Mouse (Mus musculus) MEL-GATA-1-ER (cell line): Measurements from ENCODE around the gene Ppp2r1b.

Experiments
- DNase-seq: peaks from one replicate; pipeline ENCODE4 v3.0.0-alpha.2; 2012; ENCODE audit warnings: low read depth; ENCODE audit errors: extremely low read depth

The Ppp2r1b gene

DNA sequence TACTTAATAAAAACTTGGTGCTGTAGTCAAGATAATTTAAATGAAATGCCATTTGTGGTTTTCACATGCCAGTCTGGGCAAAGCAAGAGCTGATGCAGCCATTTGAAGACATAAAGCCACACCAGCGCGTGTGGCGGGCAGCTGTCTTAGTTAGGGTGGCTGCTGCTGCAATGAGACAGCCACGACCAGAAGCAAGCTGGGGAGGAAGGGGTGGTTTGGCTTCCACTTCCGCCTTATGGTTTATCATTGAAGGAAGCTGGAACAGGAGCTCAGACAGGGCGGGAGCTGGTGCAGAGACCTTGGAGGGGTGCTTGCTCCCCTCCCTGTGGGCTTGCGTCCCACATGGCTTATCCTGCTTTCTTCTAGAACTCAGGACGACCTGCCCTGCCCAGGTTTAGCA, 20.7 kb downstream of the Ppp2r1b start:
- DNase-seq: no peak

DNA sequence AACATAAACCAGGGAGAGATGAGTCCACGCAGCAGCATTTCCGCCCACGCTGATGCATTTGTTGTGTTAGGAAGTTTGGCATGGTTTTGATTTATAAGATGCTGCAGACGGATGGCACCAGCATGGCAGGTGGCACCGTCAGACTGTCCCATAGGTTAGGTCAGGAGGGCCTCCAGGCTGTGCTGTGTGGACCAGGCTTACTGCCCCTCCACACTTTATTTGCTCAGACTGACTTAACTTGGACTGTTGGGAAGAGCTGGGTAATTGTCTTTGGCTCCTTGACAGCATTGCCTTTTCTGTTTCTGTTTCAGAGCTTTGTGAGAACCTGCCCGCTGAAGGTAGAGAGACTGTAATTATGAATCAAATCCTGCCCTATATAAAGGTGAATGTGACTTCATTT, 21.9 kb downstream of the Ppp2r1b start:
- no peak for DNase-seq

DNA sequence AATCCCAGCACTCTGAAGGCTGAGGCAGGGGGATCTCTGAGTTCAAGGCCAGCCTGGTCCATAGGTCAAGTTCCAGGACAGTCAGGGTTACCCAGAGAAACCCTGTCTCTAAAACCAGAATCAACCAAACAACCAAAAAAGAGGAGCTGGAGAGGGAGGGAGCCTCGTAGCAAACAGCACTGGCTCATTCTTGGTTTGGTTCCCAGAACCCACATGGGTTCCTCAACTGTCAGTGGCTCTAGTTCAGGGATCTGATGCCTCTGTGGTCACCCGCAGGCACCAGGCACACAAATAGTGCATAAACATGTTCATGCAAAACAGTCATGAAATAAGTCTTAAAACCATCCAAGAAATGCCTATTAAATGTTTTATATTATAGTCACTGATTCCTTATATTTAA, 23.1 kb downstream of the Ppp2r1b start:
- DNase-seq: no peak

DNA sequence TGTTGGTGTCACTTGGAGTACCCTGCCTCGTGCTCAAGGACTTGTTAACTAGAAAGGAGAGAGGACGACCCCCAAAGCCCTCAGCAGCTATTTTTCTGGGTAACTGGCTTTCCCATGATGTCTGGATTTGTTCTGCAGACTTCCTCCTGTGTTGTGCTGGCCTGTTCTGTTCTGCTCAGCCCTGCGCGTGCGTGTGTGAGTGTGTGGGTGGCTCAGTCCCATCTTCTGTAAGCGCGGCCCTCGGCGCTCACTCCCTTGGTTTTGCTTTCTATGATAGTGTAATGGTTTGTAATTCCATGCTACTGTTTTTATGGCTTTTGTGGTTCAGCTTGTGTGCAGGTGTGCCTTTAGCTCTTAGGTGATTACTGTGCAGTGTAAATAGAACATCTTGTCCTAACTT, 28.1 kb downstream of the Ppp2r1b start:
- DNase-seq: no peak

DNA sequence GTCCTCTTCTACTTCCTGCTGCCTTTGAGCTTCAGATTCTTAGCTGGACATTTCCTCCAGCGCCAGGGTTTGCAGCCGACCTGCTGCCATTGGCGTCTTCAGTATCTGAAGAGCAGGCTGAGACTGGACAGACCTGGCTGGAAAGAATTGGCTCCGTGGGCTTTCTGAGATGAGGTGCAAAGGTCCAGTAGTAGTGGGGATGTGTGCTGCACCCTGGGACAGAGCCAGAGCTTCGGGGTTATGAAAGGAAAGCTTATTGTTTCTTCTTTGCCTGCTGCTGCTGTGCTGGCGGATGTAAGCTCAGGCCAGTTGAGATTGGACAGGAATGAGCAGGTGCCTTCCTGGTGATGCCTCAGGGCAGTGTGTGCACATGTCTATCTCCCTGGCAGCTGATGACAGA, 28.9 kb downstream of the Ppp2r1b start:
- no peak for DNase-seq

DNA sequence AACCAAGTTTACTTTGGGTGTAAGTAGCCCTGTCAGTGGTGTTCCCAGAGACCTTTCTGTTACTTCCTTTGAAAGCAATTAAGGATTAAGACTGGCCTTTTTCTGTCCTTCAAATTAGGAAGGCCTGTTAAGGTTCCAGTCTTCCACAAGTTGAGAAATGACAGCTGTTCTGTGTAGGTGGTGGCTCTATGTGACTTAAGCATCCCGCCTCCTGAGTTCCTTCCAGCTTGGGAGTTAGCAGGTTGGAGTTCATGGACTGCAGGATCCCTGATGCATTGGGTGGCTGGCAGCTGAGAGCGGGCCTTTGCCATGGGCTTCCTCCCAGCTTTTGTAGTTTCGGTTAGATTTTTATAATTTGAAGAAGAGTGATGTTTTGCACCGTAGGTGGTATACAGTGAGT, 30.4 kb downstream of the Ppp2r1b start:
- no peak for DNase-seq

DNA sequence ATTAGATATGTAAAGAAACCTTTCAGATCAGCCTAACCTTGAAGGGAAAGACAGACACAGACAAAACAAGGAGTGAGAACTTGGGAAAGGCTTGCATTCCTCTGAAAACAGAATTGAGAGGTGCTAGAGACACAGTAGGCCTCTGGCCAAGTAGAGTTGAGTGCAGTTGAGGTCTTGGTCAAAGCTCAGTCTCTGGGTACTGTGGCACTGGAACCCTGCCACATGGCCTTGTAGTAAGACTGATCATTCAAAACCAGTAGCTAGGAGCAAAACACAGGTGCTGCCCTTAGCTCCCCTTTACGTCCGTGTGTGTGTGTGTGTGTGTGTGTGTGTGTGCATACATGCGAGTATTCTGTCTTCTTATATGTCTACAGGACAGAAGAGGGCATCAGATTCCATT, 31.2 kb downstream of the Ppp2r1b start:
- no peak for DNase-seq

DNA sequence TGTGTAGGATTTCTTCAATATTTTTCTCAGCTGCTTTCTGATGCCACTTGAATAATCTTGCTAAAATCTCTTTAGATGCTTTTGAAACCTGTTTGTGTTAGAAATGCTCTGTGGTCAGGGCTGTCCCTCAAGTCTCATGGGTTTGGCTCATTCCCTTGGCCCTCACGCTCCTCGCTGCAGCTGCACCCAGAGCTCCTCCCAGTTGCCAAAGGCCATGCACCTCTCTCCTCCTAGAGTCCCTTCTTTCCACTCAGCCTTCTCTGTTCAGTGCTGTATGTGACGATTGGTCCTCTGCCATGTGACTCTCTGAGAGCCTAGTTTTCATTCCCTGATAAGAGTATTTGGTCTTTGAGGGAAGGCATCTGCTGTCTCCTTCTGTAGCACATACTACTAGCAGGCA, 32.3 kb downstream of the Ppp2r1b start:
- DNase-seq: no peak

DNA sequence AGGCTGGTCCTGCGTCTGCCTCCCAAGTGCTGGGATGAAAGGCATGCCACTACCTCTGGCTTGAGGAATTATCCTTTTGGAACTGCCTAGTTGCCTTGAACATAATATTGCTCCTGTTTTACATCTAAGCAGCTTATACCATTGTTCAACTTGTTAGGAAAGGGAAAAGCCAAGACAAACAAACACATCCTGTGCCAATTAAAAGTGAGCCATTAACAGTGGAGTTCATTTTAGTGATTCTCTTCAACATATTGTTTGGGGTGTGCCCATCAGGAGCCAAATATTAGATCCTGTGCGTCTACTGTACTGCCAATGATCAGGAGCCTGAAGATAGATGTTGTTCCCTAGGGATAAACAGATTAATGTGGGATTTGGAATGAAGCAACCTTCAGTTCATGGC, 37.1 kb downstream of the Ppp2r1b start:
- no peak for DNase-seq

DNA sequence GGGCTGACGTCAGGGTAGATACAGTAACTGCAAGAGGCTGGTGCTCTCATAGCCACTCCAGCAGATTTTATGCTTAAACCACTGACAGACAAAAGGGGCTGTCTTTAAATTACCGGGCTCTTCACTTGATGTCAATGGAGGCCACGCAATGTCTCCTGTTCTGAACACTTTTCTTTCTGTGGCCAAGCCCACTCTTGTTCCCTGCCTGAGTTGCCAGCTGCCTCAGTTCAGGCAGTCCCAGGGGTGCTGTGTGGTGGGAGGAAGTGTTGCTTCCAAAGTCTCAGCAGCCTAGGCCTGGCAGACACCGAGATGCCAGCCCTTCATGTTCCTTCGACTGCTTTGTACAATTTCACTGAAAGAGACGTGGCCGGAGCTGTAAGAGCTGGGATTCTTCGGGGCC, 39.0 kb downstream of the Ppp2r1b start:
- DNase-seq: no peak

DNA sequence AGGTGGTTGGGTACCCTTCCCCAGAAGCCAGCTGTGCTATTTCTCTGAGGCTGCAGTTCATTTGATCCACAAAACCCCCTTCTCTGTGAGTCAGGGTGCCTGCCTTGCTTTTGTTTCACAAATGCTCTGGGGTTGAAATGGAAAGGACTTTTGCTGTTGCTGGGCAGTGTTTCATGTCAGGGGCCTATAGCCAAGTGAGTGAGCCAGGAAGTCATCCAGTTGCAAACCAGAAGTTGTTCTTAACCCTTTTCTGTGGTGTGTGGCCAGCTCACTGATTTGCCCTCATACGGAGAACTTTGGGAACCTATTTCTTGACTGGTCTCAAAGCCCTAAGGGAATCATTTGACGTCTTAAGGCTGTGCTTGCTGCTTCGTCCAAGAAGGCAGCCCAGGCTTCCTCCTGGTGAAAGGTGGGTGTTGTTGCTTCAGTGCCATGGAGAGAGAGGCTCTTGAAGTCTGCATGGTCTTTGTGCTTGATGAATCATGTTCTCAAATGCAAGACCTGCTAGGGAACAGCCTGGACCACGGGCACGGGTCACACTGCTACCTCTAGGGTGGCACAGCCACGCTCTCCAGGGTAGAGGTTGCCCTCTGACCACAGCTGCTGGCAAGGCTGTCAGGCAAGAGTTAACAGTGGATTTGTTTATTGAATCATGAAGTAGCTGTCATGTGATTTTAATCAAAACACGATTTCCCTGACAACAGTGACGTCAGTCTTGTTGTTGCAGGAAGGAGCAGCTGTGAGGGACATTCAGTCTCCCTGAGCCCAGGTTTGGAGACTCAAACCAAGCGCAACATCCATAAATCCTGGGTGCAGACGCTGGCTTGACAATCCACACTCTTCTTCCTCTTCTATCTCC, 39.9 kb downstream of the Ppp2r1b start:
- DNase-seq: no peak

DNA sequence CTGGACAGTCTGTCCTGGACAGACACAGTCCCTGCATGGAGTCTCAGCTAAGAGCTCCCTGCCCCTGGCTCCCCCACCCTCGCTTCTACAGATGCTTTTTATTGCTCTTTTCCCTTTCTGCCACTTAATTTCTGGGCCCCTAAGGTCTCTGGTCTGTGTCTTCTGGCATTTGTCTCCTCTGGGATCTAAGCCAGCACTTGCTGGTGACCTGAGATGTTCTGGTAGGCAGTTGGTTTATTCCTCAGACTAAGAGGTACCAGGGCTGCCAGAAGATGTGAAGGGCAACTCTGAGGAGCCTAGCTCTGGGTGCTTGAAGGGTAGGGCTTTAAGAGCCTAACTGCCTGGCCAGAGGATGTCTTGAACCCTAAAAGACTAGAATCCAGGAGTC, 40.5 kb downstream of the Ppp2r1b start:
- no peak for DNase-seq

DNA sequence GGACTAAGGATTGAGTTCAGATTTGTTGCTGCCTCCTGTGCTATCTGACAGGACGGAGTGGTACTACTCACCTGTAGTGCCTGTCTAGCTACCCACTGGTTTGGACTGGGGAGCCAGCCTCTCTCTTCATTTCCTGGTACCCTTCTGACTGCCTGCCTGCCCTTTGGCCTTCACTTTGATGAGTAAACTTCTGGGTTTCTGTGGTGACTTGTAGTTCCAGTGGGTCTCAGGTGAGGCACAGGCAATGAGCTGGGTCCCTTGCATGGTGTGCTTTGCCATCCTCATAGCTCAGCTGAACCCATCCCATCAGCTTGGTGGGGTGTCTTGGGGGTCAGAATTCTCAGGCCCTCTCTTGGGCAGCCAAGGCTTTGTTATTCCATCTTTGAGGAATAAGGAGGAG, 41.8 kb downstream of the Ppp2r1b start:
- no peak for DNase-seq

DNA sequence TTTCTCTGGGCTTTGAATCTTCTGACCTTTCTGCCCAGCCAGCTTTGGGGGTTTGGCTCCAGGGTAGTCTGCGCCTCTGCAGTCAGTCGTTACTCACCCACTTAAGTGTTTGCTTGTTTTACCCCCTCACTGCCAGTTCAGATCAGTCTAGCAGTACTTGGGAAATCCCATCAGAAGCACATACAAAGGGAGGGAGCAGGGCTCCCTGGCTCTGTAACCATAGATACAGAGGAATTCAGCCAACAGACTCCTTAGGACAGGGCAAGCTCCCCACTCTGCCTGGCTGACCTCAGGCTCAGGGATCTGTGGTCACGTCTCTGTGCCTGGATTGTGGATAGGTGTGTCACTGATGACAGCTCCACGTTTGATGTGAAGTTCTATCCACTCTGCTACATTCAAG, 42.2 kb downstream of the Ppp2r1b start:
- no peak for DNase-seq

DNA sequence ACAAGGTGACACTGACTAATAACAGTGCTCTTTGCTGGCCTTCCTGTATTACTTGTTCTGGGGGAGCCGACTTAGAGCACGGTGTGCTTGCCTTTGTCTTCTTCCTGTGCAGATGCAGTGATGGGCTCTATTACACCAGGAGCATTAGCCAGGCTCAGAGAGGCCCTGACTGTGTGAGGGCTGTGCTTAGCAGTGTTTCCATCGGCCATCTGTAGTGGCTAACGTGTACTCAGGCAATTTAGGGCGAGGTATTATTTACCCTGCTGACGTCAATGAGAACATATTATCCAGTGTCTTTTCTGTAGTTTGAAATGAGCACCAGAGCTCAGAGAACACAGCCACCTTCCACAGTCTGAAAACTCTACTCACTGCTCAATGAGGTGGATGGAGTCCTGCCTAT, 44.1 kb downstream of the Ppp2r1b start:
- DNase-seq: no peak

DNA sequence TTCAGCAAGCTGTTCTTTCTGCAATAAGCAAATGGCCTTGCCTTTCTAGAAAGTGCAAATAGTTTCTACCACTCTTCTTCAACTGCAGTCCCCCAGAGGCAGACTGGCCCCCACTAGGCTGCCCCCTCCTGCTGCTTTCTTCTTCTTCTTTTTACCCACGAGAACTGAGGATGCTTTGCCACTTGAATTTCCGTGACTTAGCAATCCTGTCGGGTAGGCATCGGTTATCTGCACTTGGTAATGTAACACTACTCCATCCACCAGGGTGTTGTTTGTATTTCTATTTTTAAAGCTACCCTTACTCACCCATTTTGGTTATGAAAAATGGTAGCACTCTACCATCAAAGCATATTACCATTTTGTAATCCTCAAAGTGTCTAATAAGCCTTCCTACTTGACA, 44.9 kb downstream of the Ppp2r1b start:
- no peak for DNase-seq

DNA sequence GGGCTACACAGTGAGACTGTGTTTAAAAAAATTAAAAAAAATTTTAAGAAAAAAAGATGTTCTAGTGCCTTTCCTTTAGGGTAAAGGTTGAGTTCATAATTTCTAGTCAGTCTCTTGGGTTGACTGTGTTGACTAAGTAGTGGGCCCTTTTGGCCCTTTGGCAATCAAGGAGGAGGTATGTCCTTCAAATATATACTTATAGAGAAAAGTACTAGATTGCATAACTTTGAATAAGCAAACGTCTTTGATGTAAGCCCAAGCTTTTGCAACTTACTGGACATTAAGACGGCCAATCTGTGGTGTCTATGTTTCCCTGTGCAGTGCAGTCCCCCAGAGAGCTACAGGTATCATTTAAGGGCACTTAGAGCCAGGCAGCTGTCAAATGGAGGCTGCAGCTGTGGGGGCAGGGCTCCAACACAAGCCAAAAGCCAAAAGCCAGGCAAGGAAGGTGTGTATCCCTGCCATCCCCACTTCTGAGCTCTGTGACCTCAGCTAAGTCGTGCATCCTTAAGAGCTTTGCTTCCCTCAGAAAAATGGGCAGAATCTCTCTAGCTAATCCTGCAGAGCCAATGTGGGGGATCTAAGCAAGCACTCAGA, 45.5 kb downstream of the Ppp2r1b start:
- DNase-seq: no peak

DNA sequence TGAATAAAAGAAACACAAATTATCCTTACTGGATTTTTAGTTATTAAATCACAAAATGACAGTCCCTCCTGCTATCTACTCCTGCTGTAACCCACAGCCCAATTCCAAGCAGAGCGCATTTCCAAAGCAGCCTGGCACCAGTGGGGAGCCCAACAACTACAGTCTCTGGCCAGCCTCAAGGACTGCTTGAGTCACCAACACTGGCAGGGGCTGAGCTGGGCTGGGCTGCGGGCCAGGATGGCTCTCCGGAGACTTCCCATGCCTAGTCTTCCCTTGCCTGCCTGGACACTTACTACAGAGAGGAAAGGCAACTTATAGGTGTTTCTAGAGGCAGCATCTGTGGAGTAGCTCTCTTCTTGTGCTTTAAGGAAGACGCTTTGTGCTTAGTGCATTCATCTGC, 48.6 kb downstream of the Ppp2r1b start:
- DNase-seq: no peak

DNA sequence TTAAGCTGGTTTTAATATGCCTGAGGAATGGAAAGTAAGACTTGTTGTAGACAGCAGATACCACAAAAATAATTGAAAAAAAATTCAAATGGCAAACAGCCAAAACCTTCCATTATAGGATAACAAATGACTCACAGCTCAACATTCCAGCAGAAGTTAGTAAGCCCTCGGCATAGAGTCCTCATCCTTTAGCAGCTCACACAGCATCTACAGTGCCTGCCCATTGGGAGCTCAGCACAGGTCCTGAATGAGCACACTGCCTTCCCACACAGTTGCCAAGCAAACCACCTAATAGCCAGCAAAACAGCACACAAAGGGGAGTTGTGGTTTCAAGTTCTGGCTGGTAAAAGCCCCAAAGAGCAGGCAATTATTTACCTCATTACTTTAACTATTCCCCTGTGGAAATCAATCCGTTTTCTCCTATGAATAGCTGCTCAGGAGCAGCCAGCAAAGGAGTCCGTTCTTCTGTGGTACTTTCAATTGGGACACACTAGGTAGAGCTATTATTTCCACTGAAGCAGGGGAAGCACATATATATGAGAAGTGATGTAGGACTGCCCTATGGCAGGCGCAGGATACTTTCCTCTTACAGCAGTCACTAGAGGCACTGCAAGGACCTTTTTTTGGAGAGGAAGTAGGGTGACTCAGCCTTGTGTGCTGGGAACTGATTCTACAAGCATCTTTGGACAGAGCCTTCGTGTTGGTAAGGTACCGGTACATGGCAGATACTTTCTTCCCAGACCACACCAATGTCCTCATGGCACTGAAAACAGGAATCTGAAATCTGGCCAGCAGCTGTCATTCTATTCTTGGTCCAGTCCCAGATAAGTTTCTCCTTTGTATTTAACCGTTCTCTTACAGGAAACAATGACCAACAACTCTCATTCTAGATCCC, 55.2 kb downstream of the Ppp2r1b start:
- DNase-seq: no peak

DNA sequence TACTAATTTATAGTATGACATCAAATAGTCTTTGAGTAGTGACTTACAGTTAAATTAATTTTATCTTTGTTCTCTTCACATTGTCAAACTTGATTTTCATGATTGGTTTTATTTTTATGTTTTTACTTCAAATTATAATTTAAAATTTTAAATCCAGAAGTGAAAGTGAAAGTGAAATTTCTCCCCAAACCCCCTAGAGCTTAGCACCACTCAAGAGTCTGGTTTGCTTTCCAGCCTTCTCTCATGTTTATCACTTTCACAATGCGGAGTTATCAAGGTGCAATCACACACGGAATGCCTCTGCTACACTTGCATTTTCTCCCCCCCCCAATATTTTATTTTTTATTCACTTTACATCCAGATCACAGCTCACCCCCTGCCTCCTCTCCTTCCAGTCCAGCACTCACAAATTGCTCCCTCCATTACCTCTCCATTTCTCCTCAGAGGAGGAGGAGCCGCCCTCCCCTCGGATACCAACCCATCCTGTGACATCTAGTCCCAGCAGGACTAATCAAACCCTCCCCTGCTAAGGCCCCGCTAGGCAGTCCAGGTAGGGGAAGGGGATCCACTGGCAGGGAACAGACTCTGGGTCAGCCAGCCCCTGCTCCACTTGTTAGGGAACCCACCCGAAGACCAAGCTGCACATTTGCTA, 59.2 kb downstream of the Ppp2r1b start:
- DNase-seq: no peak

DNA sequence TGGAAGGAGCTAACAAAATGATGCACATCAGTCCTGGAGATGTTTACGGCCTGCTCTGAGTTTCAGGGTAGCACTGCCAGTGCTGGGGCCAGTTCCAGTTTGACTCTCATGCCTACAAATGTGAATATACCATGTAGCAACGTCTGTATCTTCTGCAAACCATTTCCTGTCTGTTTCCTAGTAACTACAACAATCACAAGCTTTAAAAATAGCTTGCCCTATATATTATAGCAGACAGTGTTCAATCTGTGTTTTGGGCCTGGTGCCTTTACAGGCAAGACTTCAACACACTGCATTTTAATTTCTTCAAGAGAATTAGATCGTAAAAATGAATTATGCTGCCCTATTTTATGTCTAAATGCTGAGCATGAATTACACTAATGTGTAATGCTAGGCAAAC, 60.2 kb downstream of the Ppp2r1b start:
- no peak for DNase-seq
